Mouse (Mus musculus): Measurements from ENCODE around the gene Slc22a7. TPM values are rescaled to one million over a fixed set of nuclear protein-coding genes. Genes with fewer than 3 reads are reported as not detected.

The Slc22a7 gene
- polyA plus RNA-seq, 1 experiment, result 1.3 TPM

GRCm38 (mm10) chr17:46408478-46408877 lies 29.8 kb downstream of the Slc22a7 start:
- TF ChIP-seq CTCF (IDR thresholded peaks at IDR 0.05; ENCODE audit: control insufficient read depth, insufficient read depth, insufficient replicate concordance, low read depth, low read length), result no peak
- no peak for TF ChIP-seq POLR2A (IDR thresholded peaks at IDR 0.05; ENCODE audit: control insufficient read depth, low read depth, low read length)
- Histone ChIP-seq H3K36me3 (ENCODE audit: control insufficient read depth, insufficient read depth, low read length) (peaks cover 11% of the 10 kb centered on the region), H3K4me1 (ENCODE audit: control insufficient read depth, insufficient read depth, low read length) (no peaks in the 10 kb centered on the region), H3K27me3 (ENCODE audit: control insufficient read depth, insufficient read depth, low read length) (no peaks in the 10 kb centered on the region), H3K27ac (ENCODE audit: control insufficient read depth, insufficient read depth, low read depth, low read length) (no peak overlapping the region), H3K4me3 (ENCODE audit: control insufficient read depth, low read depth, low read length) (no peak overlapping the region)

GRCm38 (mm10) chr17:46394631-46395030 lies 43.6 kb downstream of the Slc22a7 start:
- H3K4me3 ChIP-seq (ENCODE audit: control insufficient read depth, low read depth, low read length), result no peak overlapping the region
- TF ChIP-seq CTCF (IDR thresholded peaks at IDR 0.05; ENCODE audit: control insufficient read depth, insufficient read depth, insufficient replicate concordance, low read depth, low read length) (no peak), POLR2A (IDR thresholded peaks at IDR 0.05; ENCODE audit: control insufficient read depth, low read depth, low read length) (no peak)
- H3K27me3 ChIP-seq (ENCODE audit: control insufficient read depth, insufficient read depth, low read length), result no peaks in the 10 kb centered on the region
- H3K27ac ChIP-seq (ENCODE audit: control insufficient read depth, insufficient read depth, low read depth, low read length), result no peak overlapping the region
- peaks cover 6% of the 10 kb centered on the region for H3K36me3 ChIP-seq (ENCODE audit: control insufficient read depth, insufficient read depth, low read length)
- H3K4me1 ChIP-seq (ENCODE audit: control insufficient read depth, insufficient read depth, low read length), result no peaks in the 10 kb centered on the region

GRCm38 (mm10) chr17:46393012-46393411 lies 45.2 kb downstream of the Slc22a7 start:
- Histone ChIP-seq H3K4me1 (ENCODE audit: control insufficient read depth, insufficient read depth, low read length) (no peaks in the 10 kb centered on the region), H3K27ac (ENCODE audit: control insufficient read depth, insufficient read depth, low read depth, low read length) (no peak overlapping the region), H3K27me3 (ENCODE audit: control insufficient read depth, insufficient read depth, low read length) (no peaks in the 10 kb centered on the region), H3K4me3 (ENCODE audit: control insufficient read depth, low read depth, low read length) (no peak overlapping the region), H3K36me3 (ENCODE audit: control insufficient read depth, insufficient read depth, low read length) (peaks cover 1% of the 10 kb centered on the region)
- TF ChIP-seq POLR2A (IDR thresholded peaks at IDR 0.05; ENCODE audit: control insufficient read depth, low read depth, low read length), result no peak
- no peak for TF ChIP-seq CTCF (IDR thresholded peaks at IDR 0.05; ENCODE audit: control insufficient read depth, insufficient read depth, insufficient replicate concordance, low read depth, low read length)

- peaks cover 1% of the 10 kb centered on the region for H3K36me3 ChIP-seq (ENCODE audit: control insufficient read depth, insufficient read depth, low read length)
- H3K27me3 ChIP-seq (ENCODE audit: control insufficient read depth, insufficient read depth, low read length), result no peaks in the 10 kb centered on the region
- no peak for TF ChIP-seq CTCF (IDR thresholded peaks at IDR 0.05; ENCODE audit: control insufficient read depth, insufficient read depth, insufficient replicate concordance, low read depth, low read length)
- TF ChIP-seq POLR2A (IDR thresholded peaks at IDR 0.05; ENCODE audit: control insufficient read depth, low read depth, low read length), result no peak
Measured at GRCm38 (mm10) chr17:46388200-46388599, 50.1 kb downstream of the Slc22a7 start.

GRCm38 (mm10) chr17:46384061-46384801 lies 54.0 kb downstream of the Slc22a7 start:
- Histone ChIP-seq H3K36me3 (ENCODE audit: control insufficient read depth, insufficient read depth, low read length) (peaks cover 1% of the 10 kb centered on the region; the same call in 1 of the 2 replicates), H3K4me3 (ENCODE audit: control insufficient read depth, low read depth, low read length) (peak overlapping the region; percentile 80), H3K4me1 (ENCODE audit: control insufficient read depth, insufficient read depth, low read length) (peaks cover 4% of the 10 kb centered on the region), H3K27ac (ENCODE audit: control insufficient read depth, insufficient read depth, low read depth, low read length) (peak overlapping the region; percentile 94), H3K27me3 (ENCODE audit: control insufficient read depth, insufficient read depth, low read length) (no peaks in the 10 kb centered on the region)
- no peak for TF ChIP-seq CTCF (IDR thresholded peaks at IDR 0.05; ENCODE audit: control insufficient read depth, insufficient read depth, insufficient replicate concordance, low read depth, low read length)
- TF ChIP-seq POLR2A (IDR thresholded peaks at IDR 0.05; ENCODE audit: control insufficient read depth, low read depth, low read length), result no peak

More at GRCm38 (mm10) chr17:46388200-46388599, 50.1 kb downstream of the Slc22a7 start:
- Histone ChIP-seq H3K4me3 (ENCODE audit: control insufficient read depth, low read depth, low read length) (no peak overlapping the region), H3K4me1 (ENCODE audit: control insufficient read depth, insufficient read depth, low read length) (peaks cover 4% of the 10 kb centered on the region), H3K27ac (ENCODE audit: control insufficient read depth, insufficient read depth, low read depth, low read length) (no peak overlapping the region)

GRCm38 (mm10) chr17:46383294-46384060 lies 54.8 kb downstream of the Slc22a7 start, which contains the start of gene Zfp318:
Gene Zfp318 (plus strand): TSS chr17:46383731.
- TF ChIP-seq POLR2A (IDR thresholded peaks at IDR 0.05; ENCODE audit: control insufficient read depth, low read depth, low read length) (peak; percentile 85), CTCF (IDR thresholded peaks at IDR 0.05; ENCODE audit: control insufficient read depth, insufficient read depth, insufficient replicate concordance, low read depth, low read length) (no peak)
- peak within 1 kb of the TSS; percentile 94 for H3K27ac ChIP-seq (ENCODE audit: control insufficient read depth, insufficient read depth, low read depth, low read length)
- peak within 1 kb of the TSS; percentile 80 for H3K4me3 ChIP-seq (ENCODE audit: control insufficient read depth, low read depth, low read length)
- H3K4me1 ChIP-seq (ENCODE audit: control insufficient read depth, insufficient read depth, low read length), result peaks cover 4% of the 10 kb centered on the region
- no peaks in the 10 kb centered on the region for H3K27me3 ChIP-seq (ENCODE audit: control insufficient read depth, insufficient read depth, low read length)
- no peaks in the 10 kb centered on the region; the same call in 1 of the 2 replicates for H3K36me3 ChIP-seq (ENCODE audit: control insufficient read depth, insufficient read depth, low read length)

Other genes starting within 250 kb of the Slc22a7 start
- gene Polh, start 235.8 kb downstream of the Slc22a7 start, polyA plus RNA-seq (2012; rRNA removed), result 8.1 and 8.7 TPM in 2 replicates
- 25.1 and 26.4 TPM in 2 replicates for gene Xpo5, start 235.7 kb downstream of the Slc22a7 start, polyA plus RNA-seq (2012; rRNA removed)
- gene Polr1c, start 190.4 kb downstream of the Slc22a7 start, polyA plus RNA-seq (2012; rRNA removed), result 57.5 and 68.8 TPM in 2 replicates
- gene Yipf3, start 190.4 kb downstream of the Slc22a7 start, polyA plus RNA-seq (2012; rRNA removed), result 67.9 and 75.4 TPM in 2 replicates
- gene Lrrc73, start 184.9 kb downstream of the Slc22a7 start, polyA plus RNA-seq (2012; rRNA removed), result 106 and 120 TPM in 2 replicates
- gene Tjap1, start 155.4 kb downstream of the Slc22a7 start, polyA plus RNA-seq (2012; rRNA removed), result 33.1 and 39.0 TPM in 2 replicates
- 0.38 and 0.97 TPM in 2 replicates for gene Dlk2, start 141.0 kb downstream of the Slc22a7 start, polyA plus RNA-seq (2012; rRNA removed)
- 8.8 and 8.9 TPM in 2 replicates for gene Abcc10, start 110.1 kb downstream of the Slc22a7 start, polyA plus RNA-seq (2012; rRNA removed)
- 71.7 and 73.7 TPM in 2 replicates for gene Zfp318, start 54.7 kb downstream of the Slc22a7 start, polyA plus RNA-seq (2012; rRNA removed)
- 7.4 and 8.5 TPM in 2 replicates for gene Crip3, start 9.5 kb downstream of the Slc22a7 start, polyA plus RNA-seq (2012; rRNA removed)
- 80.7 and 92.4 TPM in 2 replicates for gene Ttbk1, start 49.2 kb upstream of the Slc22a7 start, polyA plus RNA-seq (2012; rRNA removed)
- gene Dnph1, start 58.3 kb upstream of the Slc22a7 start, polyA plus RNA-seq (2012; rRNA removed), result 8.7 and 9.4 TPM in 2 replicates
- 20.5 and 22.4 TPM in 2 replicates for gene Cul9, start 107.9 kb upstream of the Slc22a7 start, polyA plus RNA-seq (2012; rRNA removed)
- 96.2 and 106 TPM in 2 replicates for gene Srf, start 117.7 kb upstream of the Slc22a7 start, polyA plus RNA-seq (2012; rRNA removed)
- 3.1 and 3.2 TPM in 2 replicates for gene Ptk7, start 191.0 kb upstream of the Slc22a7 start, polyA plus RNA-seq (2012; rRNA removed)
- 20.7 and 22.7 TPM in 2 replicates for gene Klc4, start 207.6 kb upstream of the Slc22a7 start, polyA plus RNA-seq (2012; rRNA removed)
- gene Mrpl2, start 207.8 kb upstream of the Slc22a7 start, polyA plus RNA-seq (2012; rRNA removed), result 25.5 and 33.7 TPM in 2 replicates
- 6.7 and 7.6 TPM in 2 replicates for gene Cul7, start 211.9 kb upstream of the Slc22a7 start, polyA plus RNA-seq (2012; rRNA removed)
- gene Rrp36, start 235.9 kb upstream of the Slc22a7 start, polyA plus RNA-seq (2012; rRNA removed), result 11.2 and 12.5 TPM in 2 replicates
- gene Mea1, start 240.3 kb upstream of the Slc22a7 start, polyA plus RNA-seq (2012; rRNA removed), result 1,562 and 1,699 TPM in 2 replicates
- 626 and 644 TPM in 2 replicates for gene Klhdc3, start 242.5 kb upstream of the Slc22a7 start, polyA plus RNA-seq (2012; rRNA removed)

Measured in testis, adult 2 months (tissue).